Mouse (Mus musculus) adrenal gland, postnatal 25 days (tissue): ENCODE measurements around the gene Mb21d2. TPM values are rescaled to one million over a fixed set of nuclear protein-coding genes. Genes with fewer than 3 reads are reported as not detected.

Experiments used
- DNase-seq: peaks from one replicate; pipeline ENCODE4 v3.0.0; 2021; ENCODE audit warnings: mixed read lengths
- total RNA-seq: library from RNA; stranded (reverse); gene quantifications from 2 replicates; pipeline ENCODE4 v1.2.3, GENCODE M21; 2021

Gene Mb21d2
- total RNA-seq, 1 experiment from 2014 or later: 15.1 TPM

- DNase-seq: peak; percentile 69
Measured at GRCm38 (mm10) chr16:28902620-28903565, 26.6 kb downstream of the Mb21d2 start.

DNA sequence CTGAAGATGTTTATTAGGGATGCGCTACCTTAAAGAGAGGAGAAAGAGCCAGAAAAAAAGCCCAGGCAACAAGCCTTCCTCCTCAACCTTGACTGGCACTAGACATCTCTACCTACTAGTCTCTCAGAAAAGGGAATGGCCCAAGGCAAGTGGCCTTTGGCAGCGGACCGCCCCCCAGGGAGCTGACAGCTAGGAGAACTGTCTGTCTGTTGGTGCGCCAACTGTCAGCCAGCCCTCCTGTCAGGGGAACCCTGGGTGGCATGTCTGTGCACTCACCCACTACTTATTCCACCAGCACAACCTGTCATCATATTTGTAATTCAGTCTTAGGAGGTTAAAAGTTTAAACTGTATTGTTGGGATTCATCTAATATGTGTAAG is 30.3 kb downstream of the Mb21d2 start:
- no peak for DNase-seq

DNA sequence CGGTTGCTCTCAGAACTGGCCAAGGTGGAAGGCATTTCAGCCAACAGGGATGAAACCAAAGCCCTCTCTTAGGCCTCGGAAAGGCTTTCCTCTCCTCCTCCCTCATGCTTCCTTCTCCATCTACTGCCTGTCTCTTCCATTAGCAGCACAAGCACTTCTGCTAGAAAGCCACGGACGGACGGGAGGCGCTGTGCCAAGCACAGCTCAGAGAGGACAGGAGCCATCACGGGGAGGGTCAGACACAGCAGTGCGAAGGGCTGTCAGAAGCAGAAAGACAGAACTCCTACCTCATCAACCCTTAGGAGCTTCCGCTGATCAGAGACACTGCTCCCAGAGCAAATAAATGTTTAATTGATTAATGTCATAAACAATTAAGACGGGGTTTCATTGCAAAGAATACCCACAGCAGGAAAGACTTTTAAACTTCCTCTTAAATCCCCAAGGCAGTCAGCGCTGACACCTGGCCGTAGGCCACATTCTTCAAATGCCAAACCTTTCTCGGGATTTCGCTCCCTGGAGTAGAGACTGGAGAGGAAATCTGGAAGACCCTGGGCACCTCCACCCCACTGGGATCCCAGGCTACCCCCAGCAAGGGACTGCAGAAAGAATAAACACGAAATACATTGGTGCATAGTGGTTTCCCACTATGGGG is 30.8 kb downstream of the Mb21d2 start:
- no peak for DNase-seq

GRCm38 (mm10) chr16:28896571-28896970 is 32.9 kb downstream of the Mb21d2 start:
- no peak for DNase-seq

GRCm38 (mm10) chr16:28894872-28895271 is 34.6 kb downstream of the Mb21d2 start:
- DNase-seq: no peak

DNA sequence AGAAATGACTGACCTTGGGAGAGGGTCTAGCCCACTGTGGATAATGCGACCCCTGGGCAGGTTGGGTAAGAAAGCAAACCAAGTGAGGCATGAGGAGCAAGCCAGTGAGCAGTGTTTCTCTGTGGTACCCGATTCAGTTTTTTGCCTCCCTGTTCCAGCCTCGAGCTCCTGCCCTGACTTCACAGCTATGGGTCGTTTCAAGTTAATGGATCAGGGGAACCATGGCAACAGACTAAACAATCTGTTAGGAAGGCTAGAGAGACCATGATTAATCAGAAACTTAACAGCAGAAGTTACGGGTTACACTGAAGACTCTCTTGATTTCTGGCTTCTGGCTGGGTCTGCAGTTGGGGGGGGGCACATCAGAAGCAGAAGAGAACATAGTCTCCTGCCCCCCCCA is 36.2 kb downstream of the Mb21d2 start:
- no peak for DNase-seq

DNA sequence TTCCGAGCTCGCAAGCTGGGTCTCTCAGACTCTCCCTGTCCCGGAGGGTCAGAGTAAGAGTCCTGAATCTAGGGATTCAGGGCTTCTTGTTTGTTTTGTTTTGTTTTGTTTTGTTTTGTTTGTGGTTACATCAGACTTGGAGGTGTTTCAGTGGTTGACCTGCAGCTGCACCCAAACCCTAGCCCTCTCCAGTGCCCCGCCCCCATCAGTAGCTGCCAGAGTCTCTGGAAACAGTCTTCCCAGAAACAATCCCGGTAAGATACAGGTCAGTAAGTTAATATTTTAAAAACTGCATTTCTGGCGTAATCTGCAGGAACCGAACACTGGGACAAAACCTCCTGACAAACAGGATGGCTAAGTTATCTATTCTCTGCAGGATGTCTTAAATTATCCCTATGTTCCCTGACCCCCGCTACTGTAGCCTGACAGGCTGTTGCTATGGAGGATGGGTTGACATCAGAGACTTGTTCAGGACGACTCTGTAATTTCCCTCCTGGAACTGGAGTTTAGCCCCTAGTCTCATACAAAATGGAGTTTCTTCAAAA is 43.2 kb downstream of the Mb21d2 start:
- DNase-seq: no peak

DNA sequence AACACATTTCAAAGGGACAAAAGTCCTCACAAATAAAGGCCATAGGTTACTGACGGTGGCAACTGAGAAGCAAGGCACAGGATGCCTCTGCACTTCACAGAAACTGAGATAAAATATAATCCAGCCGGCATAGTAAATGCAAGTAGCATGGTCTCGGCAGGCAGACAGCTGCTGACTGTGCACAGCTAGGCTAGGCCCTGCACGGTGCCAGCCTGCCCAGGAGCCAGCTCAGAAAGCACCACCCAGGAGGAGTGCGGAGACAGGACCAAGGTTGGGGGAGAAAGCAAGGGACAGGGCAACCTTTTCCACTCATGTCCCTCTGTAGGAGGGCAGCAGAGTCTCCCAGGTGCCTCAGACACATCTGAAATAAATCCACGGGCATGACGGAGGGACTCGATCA is 44.0 kb downstream of the Mb21d2 start:
- DNase-seq: no peak

GRCm38 (mm10) chr16:28884661-28885060 is 44.8 kb downstream of the Mb21d2 start:
- no peak for DNase-seq

GRCm38 (mm10) chr16:28883649-28884048 is 45.8 kb downstream of the Mb21d2 start:
- DNase-seq: no peak

DNA sequence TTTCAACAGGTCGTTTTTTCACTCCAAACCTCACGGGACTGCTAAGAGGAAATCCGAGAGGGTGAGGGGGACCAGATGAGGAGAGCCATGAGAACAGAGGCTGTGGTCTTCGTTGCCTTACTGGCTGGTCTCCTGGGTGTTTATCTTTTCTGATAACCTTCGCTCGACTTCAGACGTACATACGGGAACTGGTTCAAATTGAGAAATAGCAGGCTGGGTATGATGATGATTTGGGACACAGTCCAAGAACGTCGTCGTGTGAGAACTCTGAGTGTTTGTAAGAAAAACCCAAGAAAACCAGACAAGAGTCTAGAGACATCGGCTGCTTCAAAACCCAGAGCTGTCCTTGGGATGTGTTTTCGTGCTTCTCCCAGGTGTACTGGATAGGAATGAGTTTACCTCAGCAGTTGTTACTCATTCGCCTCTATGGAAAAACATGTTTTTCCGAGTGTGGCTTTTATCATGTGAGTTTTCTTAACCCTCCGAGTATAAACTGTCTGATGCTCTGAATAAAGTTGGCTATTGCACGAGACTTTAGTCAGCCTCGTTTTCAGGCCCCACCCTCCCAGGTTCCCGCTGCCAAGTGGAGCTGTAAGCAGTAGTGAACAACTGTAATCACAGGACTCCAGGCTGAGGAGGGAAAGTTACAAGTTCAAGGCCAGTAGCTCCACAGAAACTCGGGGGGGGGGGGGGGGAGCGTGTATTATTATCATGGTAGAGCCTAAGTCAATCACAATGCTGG is 46.6 kb downstream of the Mb21d2 start:
- peak; percentile 28 for DNase-seq

DNA sequence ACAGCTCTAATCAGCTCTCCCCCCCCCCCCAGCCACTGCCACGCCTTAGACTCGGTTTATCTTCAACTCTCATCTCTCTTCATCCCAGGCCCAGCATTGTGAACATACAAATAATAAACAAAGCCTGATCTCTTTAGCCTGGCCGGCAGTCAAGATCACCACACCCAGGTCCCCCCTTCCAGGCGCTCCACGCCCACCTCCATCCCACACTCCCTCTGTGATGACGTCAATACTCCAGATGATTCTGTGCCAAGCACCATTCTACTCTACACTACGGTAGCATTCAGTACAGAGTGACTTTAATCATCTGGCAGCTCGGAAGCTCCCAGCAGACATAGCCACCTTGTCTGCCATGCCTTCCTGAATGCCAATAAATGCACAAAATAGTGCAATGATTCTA is 47.7 kb downstream of the Mb21d2 start:
- DNase-seq: no peak

- DNase-seq: peak; percentile 78
Measured at GRCm38 (mm10) chr16:28880756-28881155, 48.7 kb downstream of the Mb21d2 start.

DNA sequence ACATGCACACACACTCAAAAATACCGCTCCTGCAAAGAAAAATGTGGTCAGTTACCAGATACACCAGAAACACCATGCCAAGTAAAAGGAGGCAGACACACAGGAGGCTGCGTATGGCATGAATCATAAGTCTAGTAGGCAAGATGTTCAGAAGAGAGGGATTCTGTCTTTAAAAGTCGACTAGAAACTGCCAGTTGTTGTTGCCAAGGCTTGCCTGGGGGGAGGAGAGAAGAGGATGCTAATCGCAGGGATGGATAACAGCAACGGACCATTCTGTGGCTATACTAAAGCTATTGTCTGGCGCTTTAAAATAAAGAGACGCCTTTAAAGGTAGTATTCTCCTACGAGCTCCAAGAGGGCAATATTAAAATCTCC is 49.2 kb downstream of the Mb21d2 start:
- DNase-seq: peak; percentile 15

GRCm38 (mm10) chr16:28879636-28880306 is 49.7 kb downstream of the Mb21d2 start:
- no peak for DNase-seq

DNA sequence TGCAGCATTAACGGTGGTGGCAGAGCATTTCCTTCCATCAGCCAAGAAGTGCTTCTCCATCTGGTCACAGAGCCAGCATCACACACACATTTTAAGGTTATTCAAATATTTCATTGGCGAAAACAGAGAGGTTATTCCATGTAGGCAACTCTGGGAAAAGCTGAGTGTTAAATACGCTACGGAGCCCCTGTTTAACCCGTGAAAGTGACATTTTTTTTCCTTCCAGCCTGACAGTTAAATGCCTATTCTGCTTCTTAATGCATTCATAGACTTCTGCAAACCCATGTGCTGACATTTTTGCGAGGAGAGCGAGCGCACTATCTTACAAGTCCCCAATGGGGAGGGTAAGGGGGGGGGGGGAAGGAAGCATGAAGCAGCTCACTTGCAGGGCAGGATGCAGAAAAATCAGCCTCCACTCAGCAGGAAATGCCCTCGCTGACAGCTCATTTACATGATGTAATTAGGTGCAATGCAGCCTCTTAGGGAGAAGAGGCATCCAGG is 52.3 kb downstream of the Mb21d2 start:
- no peak for DNase-seq

DNA sequence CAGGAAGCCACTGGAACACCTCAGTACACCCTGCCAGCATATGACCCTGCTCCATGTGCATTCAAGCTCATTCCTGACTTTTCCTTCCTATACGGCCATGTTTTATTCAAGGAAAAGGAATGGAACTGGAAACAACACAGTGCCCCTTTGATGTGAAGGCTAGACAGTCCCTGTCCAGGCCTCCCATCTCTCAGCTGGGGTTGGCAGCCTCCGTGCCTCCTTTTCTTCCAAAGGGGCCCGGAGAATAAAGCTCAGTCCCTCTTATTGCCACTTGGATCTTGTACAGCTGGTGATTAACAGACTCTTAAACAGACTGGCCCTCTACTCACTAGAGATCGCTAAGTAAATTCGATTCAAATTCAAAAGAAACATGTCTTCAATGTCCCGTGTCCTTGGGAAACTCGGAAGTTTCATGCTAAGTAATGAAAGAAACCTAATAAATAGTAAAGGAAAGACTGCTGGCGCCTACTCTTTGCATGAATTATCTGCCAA is 56.0 kb downstream of the Mb21d2 start:
- no peak for DNase-seq

GRCm38 (mm10) chr16:28870860-28871259 is 58.6 kb downstream of the Mb21d2 start:
- no peak for DNase-seq

- DNase-seq: peak; percentile 9
Measured at GRCm38 (mm10) chr16:28870456-28870855, 59.0 kb downstream of the Mb21d2 start.

DNA sequence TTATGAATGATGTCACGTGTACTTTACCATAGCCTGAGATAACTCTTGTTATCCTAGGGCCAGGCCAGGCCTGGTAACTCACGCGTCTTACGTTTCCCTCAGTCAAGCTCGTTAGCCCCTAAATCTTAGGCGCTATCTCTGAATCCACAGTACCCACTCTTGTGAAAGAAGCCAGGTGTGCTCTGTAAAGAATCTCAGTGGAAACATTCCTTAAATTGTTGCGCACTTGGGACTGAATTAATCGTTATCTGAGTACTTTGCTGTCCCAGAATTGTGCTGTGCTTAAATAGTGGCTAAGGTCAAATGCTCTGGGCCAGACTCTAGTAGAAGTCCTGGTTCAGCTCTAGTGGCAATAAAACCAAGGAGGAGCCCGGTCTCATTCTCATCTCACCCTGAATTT is 60.6 kb downstream of the Mb21d2 start:
- DNase-seq: no peak

- DNase-seq: no peak
Measured at GRCm38 (mm10) chr16:28866584-28867295, 62.7 kb downstream of the Mb21d2 start.
